Mouse (Mus musculus) neural tube, embryonic 14.5 days (tissue): Measurements from ENCODE around the gene Fam120a. TPM values are rescaled to one million over a fixed set of nuclear protein-coding genes. Genes with fewer than 3 reads are reported as not detected.
A peak's percentile ranks its signal among the peaks of the same experiment; 100 is the strongest.

Source experiments
- ATAC-seq: fragments of 200-750 bp; cut with Nextera tagmentation; 2 replicates; pipeline ENCODE4 v1.8.0; 2017; ENCODE audit warnings: low read depth, mild to moderate bottlenecking, moderate TSS enrichment, moderate library complexity
- H3K27ac ChIP-seq: fragments of 300-500 bp; sonication (generic); 2 replicates; pipeline ENCODE4 v1.5.1; 2014; ENCODE audit warnings: low read depth, mild to moderate bottlenecking, control low read depth, low read length, moderate library complexity, mixed read lengths
- H3K27me3 ChIP-seq: fragments of 300-500 bp; sonication (generic); 2 replicates; pipeline ENCODE4 v1.6.1; 2014; ENCODE audit warnings: low read length; ENCODE audit not compliant: control insufficient read depth, insufficient read depth
- H3K36me3 ChIP-seq: fragments of 300-500 bp; sonication (generic); 2 replicates; pipeline ENCODE4 v1.6.1; 2014; ENCODE audit warnings: low read length, mixed read lengths; ENCODE audit not compliant: control insufficient read depth, insufficient read depth
- H3K4me1 ChIP-seq: fragments of 300-500 bp; sonication (generic); 2 replicates; pipeline ENCODE4 v1.6.1; 2014; ENCODE audit warnings: low read length; ENCODE audit not compliant: control insufficient read depth, insufficient read depth
- H3K4me2 ChIP-seq: fragments of 300-500 bp; sonication (generic); 2 replicates; pipeline ENCODE4 v1.6.1; 2014; ENCODE audit warnings: mild to moderate bottlenecking, low read depth, low read length, control low read depth
- H3K4me3 ChIP-seq: fragments of 300-500 bp; sonication (generic); 2 replicates; pipeline ENCODE4 v1.5.1; 2014; ENCODE audit warnings: low read depth, low read length, control low read depth, mixed read lengths
- H3K9ac ChIP-seq: fragments of 300-500 bp; sonication (generic); replicated peaks from 2 replicates; pipeline ENCODE4 v1.6.1; 2014; ENCODE audit warnings: low read depth, mild to moderate bottlenecking, control low read depth, low read length, mixed read lengths
- H3K9me3 ChIP-seq: fragments of 300-500 bp; sonication (generic); 2 replicates; pipeline ENCODE4 v1.6.1; 2016; ENCODE audit warnings: low read length; ENCODE audit not compliant: control insufficient read depth
- WGBS: fragments of 180-500 bp; shearing (Covaris S2); extraction: QIAGEN DNeasy Blood & Tissue Kit; methylation state at CpG from one replicate; pipeline ENCODE4 v1.1.7; 2014; 5-methylcytosine and 5-hydroxymethylcytosine counted together
- polyA plus RNA-seq: library from polyadenylated mRNA; unstranded; fragments of >200 nt; fragmentation: Nextera tagmentation; extraction: Ambion mirVana; gene quantifications from 2 replicates; pipeline ENCODE4 v1.2.1, GENCODE M21; 2014

The Fam120a gene
- polyA plus RNA-seq, 1 experiment from 2014 or later = 16.5 TPM

GRCm38 (mm10) chr13:48845308-48845707 is 122.5 kb downstream of the Fam120a start:
- WGBS = 76% methylated on average over 4 of the region's 4 CpGs
- no peaks in the 10 kb centered on the region for H3K36me3 ChIP-seq
- no peak overlapping the region for H3K4me3 ChIP-seq
- H3K9me3 ChIP-seq = no peaks in the 10 kb centered on the region
- no peak for ATAC-seq
- H3K27ac ChIP-seq = no peak overlapping the region
- no peak overlapping the region for H3K4me2 ChIP-seq
- H3K4me1 ChIP-seq = peaks cover 7% of the 10 kb centered on the region; the same call in 1 of the 2 replicates
- no peak overlapping the region for H3K9ac ChIP-seq
- no peaks in the 10 kb centered on the region for H3K27me3 ChIP-seq

- Histone ChIP-seq H3K4me3 (no peak overlapping the region), H3K27me3 (no peaks in the 10 kb centered on the region), H3K36me3 (no peaks in the 10 kb centered on the region), H3K27ac (no peak overlapping the region), H3K9ac (no peak overlapping the region), H3K4me1 (no peaks in the 10 kb centered on the region), H3K4me2 (no peak overlapping the region), H3K9me3 (no peaks in the 10 kb centered on the region)
- no peak for ATAC-seq
- 93% methylated on average over 1 of the region's 1 CpGs for WGBS
Observed at GRCm38 (mm10) chr13:48843530-48843929, 124.3 kb downstream of the Fam120a start.

- Histone ChIP-seq H3K4me3 (no peak overlapping the region), H3K27me3 (no peaks in the 10 kb centered on the region), H3K4me1 (no peaks in the 10 kb centered on the region), H3K4me2 (no peak overlapping the region), H3K9ac (no peak overlapping the region), H3K9me3 (no peaks in the 10 kb centered on the region), H3K36me3 (no peaks in the 10 kb centered on the region), H3K27ac (no peak overlapping the region)
- no peak for ATAC-seq
- WGBS = 56% methylated on average over 5 of the region's 5 CpGs
Observed at GRCm38 (mm10) chr13:48841905-48842592, 125.8 kb downstream of the Fam120a start.

GRCm38 (mm10) chr13:48838284-48838683 is 129.5 kb downstream of the Fam120a start:
- H3K36me3 ChIP-seq = no peaks in the 10 kb centered on the region
- no peaks in the 10 kb centered on the region for H3K27me3 ChIP-seq
- WGBS = 83% methylated on average over 2 of the region's 2 CpGs
- H3K9me3 ChIP-seq = no peaks in the 10 kb centered on the region
- ATAC-seq = no peak
- no peak overlapping the region for H3K4me2 ChIP-seq
- no peak overlapping the region for H3K27ac ChIP-seq
- H3K4me3 ChIP-seq = no peak overlapping the region
- H3K9ac ChIP-seq = no peak overlapping the region
- H3K4me1 ChIP-seq = no peaks in the 10 kb centered on the region

GRCm38 (mm10) chr13:48837537-48837936 is 130.3 kb downstream of the Fam120a start:
- H3K4me1 ChIP-seq = no peaks in the 10 kb centered on the region

GRCm38 (mm10) chr13:48830528-48831250 is 137.1 kb downstream of the Fam120a start:
- Histone ChIP-seq H3K4me3 (no peak overlapping the region), H3K4me2 (no peak overlapping the region), H3K9me3 (no peaks in the 10 kb centered on the region), H3K9ac (no peak overlapping the region), H3K27me3 (no peaks in the 10 kb centered on the region), H3K27ac (peak overlapping the region; percentile 34; the same call in 1 of the 2 replicates), H3K4me1 (no peaks in the 10 kb centered on the region), H3K36me3 (peaks cover 10% of the 10 kb centered on the region)
- 67% methylated on average over 14 of the region's 14 CpGs for WGBS
- peak; percentile 78 for ATAC-seq

More at GRCm38 (mm10) chr13:48837537-48837936, 130.3 kb downstream of the Fam120a start:
- Histone ChIP-seq H3K27ac (no peak overlapping the region), H3K4me3 (no peak overlapping the region), H3K9me3 (no peaks in the 10 kb centered on the region), H3K36me3 (no peaks in the 10 kb centered on the region), H3K9ac (no peak overlapping the region), H3K4me2 (no peak overlapping the region), H3K27me3 (no peaks in the 10 kb centered on the region)
- no peak for ATAC-seq
- WGBS = 92% methylated on average over 6 of the region's 6 CpGs

GRCm38 (mm10) chr13:48829780-48830179 is 138.0 kb downstream of the Fam120a start:
- no peak for ATAC-seq
- Histone ChIP-seq H3K27ac (no peak overlapping the region), H3K36me3 (peaks cover 20% of the 10 kb centered on the region), H3K4me2 (no peak overlapping the region), H3K9ac (no peak overlapping the region), H3K9me3 (no peaks in the 10 kb centered on the region), H3K4me1 (no peaks in the 10 kb centered on the region), H3K27me3 (no peaks in the 10 kb centered on the region), H3K4me3 (no peak overlapping the region)
- WGBS = 76% methylated on average over 4 of the region's 4 CpGs

Other genes starting within 250 kb of the Fam120a start
- 10.7 and 11.7 TPM in 2 replicates for gene Phf2, start 96.9 kb downstream of the Fam120a start, polyA plus RNA-seq
- 26.5 and 33.1 TPM in 2 replicates for gene Wnk2, start 180.0 kb upstream of the Fam120a start, polyA plus RNA-seq
- gene Ninj1, start 219.5 kb upstream of the Fam120a start, polyA plus RNA-seq = 29.0 and 34.8 TPM in 2 replicates
- 35.7 and 37.3 TPM in 2 replicates for gene Card19, start 248.0 kb upstream of the Fam120a start, polyA plus RNA-seq